Mouse (Mus musculus) kidney, postnatal 0 days (tissue): Measurements from ENCODE around the gene Tex21. TPM values are rescaled to one million over a fixed set of nuclear protein-coding genes. Genes with fewer than 3 reads are reported as not detected.
A peak's percentile ranks its signal among the peaks of the same experiment; 100 is the strongest.

Experiments
- ATAC-seq: fragments of 200-750 bp; cut with Nextera tagmentation; replicated peaks from 2 replicates; pipeline ENCODE4 v1.8.0; 2017; ENCODE audit warnings: low read depth, moderate number of reproducible peaks, moderate TSS enrichment, moderate library complexity; ENCODE audit not compliant: low FRiP score
- DNase-seq: peaks from one replicate; pipeline ENCODE4 v3.0.0-alpha.2; 2016; ENCODE audit warnings: low spot score
- H3K27ac ChIP-seq: fragments of 300-500 bp; sonication (generic); 2 replicates; pipeline ENCODE4 v1.5.1; 2014; ENCODE audit warnings: mild to moderate bottlenecking
- H3K27me3 ChIP-seq: fragments of 300-500 bp; sonication (generic); 2 replicates; pipeline ENCODE4 v1.6.1; 2014; ENCODE audit warnings: low read length, mixed read lengths; ENCODE audit not compliant: insufficient read depth
- H3K36me3 ChIP-seq: fragments of 300-500 bp; sonication (generic); 2 replicates; pipeline ENCODE4 v1.6.1; 2014; ENCODE audit warnings: low read length, mixed read lengths; ENCODE audit not compliant: insufficient read depth
- H3K4me1 ChIP-seq: fragments of 300-500 bp; sonication (generic); replicated peaks from 2 replicates; pipeline ENCODE4 v1.6.1; 2014; ENCODE audit warnings: antibody characterized with exemption, low read length, mixed read lengths; ENCODE audit not compliant: insufficient read depth
- H3K4me2 ChIP-seq: fragments of 300-500 bp; sonication (generic); 2 replicates; pipeline ENCODE4 v1.6.1; 2014; ENCODE audit warnings: mild to moderate bottlenecking, low read length, moderate library complexity, mixed read lengths
- H3K4me3 ChIP-seq: fragments of 300-500 bp; sonication (generic); replicated peaks from 2 replicates; pipeline ENCODE4 v1.5.1; 2014; ENCODE audit warnings: low read depth, low read length
- H3K9ac ChIP-seq: fragments of 300-500 bp; sonication (generic); 2 replicates; pipeline ENCODE4 v1.6.1; 2014; ENCODE audit warnings: low read depth, low read length
- H3K9me3 ChIP-seq: fragments of 300-500 bp; sonication (generic); replicated peaks from 2 replicates; pipeline ENCODE4 v1.6.1; 2016; ENCODE audit warnings: low read length, inconsistent platforms, mixed read lengths
- CTCF ChIP-seq: IDR thresholded peaks from 2 replicates; pipeline ENCODE4 v1.5.1; 2016; ENCODE audit warnings: antibody characterized with exemption, low read depth, mild to moderate bottlenecking, moderate library complexity
- WGBS: fragments of 180-500 bp; shearing (Covaris S2); extraction: QIAGEN DNeasy Blood & Tissue Kit; methylation state at CpG from one replicate; pipeline ENCODE4 v1.1.7; 2014; 5-methylcytosine and 5-hydroxymethylcytosine counted together
- polyA plus RNA-seq: library from polyadenylated mRNA; unstranded; fragments of >200 nt; fragmentation: Nextera tagmentation; extraction: Ambion mirVana; gene quantifications from 2 replicates; pipeline ENCODE4 v1.2.1, GENCODE M21; 2015

Gene Tex21
- polyA plus RNA-seq, 1 experiment from 2014 or later, result 0.08 TPM

DNA sequence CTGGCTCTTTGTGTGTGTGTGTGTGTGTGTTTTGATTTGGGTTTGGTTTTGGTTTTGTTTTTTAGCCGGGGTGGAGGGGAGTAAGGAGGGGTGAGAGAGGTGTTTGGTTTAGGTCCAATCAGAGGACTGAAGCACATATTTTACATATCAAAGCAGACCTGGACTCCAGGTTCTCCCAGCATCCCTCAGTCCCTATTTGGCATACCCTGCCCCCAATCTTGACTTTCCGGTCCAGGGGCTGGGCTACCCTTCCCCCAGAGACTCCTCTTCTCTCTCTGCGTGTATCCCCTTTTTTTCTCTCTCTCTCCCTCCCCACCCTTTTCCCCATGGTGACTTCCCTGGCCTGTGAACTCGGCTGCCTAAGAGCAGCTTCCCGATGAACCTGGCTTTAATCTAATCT is 31.4 kb downstream of the Tex21 start:
- WGBS, result 24% methylated on average over 5 of the region's 5 CpGs
- no peaks in the 10 kb centered on the region for H3K36me3 ChIP-seq

DNA sequence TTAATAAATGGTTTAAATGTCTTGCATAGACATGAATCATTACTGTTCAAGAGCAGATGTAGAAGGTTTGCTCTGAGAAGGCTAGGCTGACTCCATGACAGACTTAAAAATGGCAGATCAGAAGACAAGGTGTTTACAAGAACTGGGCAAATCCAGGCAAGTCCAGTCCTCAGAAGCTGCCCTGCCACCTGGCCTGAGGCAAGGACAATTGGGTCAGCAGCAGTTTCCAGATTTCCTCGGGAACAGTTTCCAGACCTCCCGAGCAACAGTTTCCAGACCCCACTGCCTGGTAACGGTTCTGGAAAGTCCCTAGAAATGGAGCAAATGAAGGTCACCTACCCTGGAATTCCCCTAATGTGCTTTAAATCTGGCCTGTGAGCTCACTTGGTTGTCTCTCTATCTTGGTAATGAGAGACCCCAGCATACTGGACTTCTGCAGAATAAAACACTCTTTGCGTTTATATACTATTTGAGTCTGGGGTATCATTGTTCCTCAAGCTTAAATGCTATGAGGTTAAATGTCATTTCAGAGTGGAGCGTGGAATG is 37.0 kb downstream of the Tex21 start:
- 94% methylated on average over 5 of the region's 5 CpGs for WGBS
- ATAC-seq, result no peak
- Histone ChIP-seq H3K4me2 (no peak overlapping the region), H3K27me3 (no peaks in the 10 kb centered on the region), H3K36me3 (no peaks in the 10 kb centered on the region), H3K9me3 (no peaks in the 10 kb centered on the region), H3K4me1 (no peaks in the 10 kb centered on the region), H3K4me3 (no peak overlapping the region), H3K27ac (no peak overlapping the region), H3K9ac (no peak overlapping the region)
- DNase-seq, result no peak
- TF ChIP-seq CTCF, result no peak

More for the DNA sequence above, 31.4 kb downstream of the Tex21 start:
- DNase-seq (no peak), ATAC-seq (no peak)
- TF ChIP-seq CTCF, result no peak
- Histone ChIP-seq H3K27me3 (no peaks in the 10 kb centered on the region), H3K4me2 (no peak overlapping the region), H3K9me3 (no peaks in the 10 kb centered on the region), H3K4me3 (no peak overlapping the region), H3K9ac (no peak overlapping the region), H3K27ac (no peak overlapping the region), H3K4me1 (no peaks in the 10 kb centered on the region)

DNA sequence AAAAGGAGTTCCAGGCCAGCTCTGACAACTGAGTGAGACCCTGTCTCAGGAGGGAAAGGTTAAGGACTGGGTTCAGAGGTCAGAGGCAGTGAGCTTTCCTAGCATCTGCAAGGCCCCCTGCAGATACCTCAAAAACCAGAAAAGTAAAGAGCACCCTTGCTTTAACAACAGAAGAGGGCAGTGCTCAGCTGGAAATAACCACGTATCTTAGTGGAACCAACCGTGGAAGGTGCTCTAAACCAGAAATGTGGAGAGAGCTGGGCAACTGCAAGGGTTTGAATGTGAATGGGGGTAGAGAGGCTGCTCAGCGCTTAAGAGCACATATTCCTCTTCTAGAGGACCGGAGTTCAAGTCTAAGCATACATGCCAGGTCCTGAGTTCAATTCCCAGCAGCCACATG is 46.2 kb downstream of the Tex21 start:
- WGBS, result 72% methylated on average over 4 of the region's 4 CpGs
- H3K9me3 ChIP-seq, result no peaks in the 10 kb centered on the region
- no peak overlapping the region for H3K4me2 ChIP-seq
- ATAC-seq (no peak), DNase-seq (no peak)
- no peak overlapping the region for H3K27ac ChIP-seq
- H3K4me3 ChIP-seq, result no peak overlapping the region
- H3K4me1 ChIP-seq, result no peaks in the 10 kb centered on the region
- H3K9ac ChIP-seq, result no peak overlapping the region
- TF ChIP-seq CTCF, result peak; percentile 32; the same call in 1 of the 2 replicates
- H3K27me3 ChIP-seq, result no peaks in the 10 kb centered on the region
- H3K36me3 ChIP-seq, result no peaks in the 10 kb centered on the region

DNA sequence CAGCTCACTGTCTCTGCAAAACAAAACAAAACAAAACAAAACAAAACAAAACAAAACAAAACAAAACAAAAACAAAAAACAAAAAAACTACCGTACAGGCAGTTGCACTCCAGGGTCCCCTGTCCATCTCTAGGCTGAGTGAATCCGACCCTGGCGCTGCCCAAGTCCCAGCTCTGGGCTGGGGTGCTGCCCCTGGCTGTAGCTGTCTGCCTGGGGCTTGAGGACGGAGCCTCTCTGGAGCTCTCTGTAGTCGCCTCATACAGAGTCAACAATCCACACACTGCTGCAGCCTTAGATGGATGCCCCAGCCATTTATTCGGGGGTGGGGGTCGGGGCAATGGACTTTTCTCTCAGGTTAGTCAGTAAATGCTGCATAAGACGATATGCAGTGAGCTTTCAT is 49.5 kb downstream of the Tex21 start:
- WGBS, result 48% methylated on average over 8 of the region's 8 CpGs
- Histone ChIP-seq H3K36me3 (no peaks in the 10 kb centered on the region), H3K9ac (no peak overlapping the region), H3K27ac (no peak overlapping the region), H3K27me3 (no peaks in the 10 kb centered on the region), H3K4me2 (peak overlapping the region; percentile 69), H3K4me1 (no peaks in the 10 kb centered on the region), H3K4me3 (no peak overlapping the region), H3K9me3 (no peaks in the 10 kb centered on the region)
- no peak for TF ChIP-seq CTCF
- ATAC-seq (no peak), DNase-seq (no peak)

DNA sequence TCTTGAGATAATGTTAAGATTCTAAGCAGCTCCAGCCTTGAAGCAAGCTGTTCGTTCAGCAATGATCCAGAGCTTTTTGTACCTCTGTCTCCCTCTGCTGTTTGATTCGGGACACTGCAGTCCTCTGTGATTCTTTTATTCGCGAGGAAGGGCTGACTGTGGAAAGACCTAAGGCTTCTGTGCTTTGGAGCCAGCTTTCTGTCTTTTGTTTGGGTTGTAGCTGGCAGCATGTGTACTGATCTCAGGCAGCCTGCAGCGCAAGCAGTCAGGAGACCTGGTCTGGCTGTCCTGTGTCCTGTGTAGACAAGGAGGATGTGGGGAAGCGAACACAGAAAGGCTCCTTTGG is 49.9 kb downstream of the Tex21 start:
- H3K4me3 ChIP-seq, result no peak overlapping the region; the same call in 1 of the 2 replicates
- H3K27ac ChIP-seq, result no peak overlapping the region
- 10% methylated on average over 6 of the region's 6 CpGs for WGBS
- ATAC-seq (peak; percentile 47; the same call in 1 of the 2 replicates), DNase-seq (peak; percentile 88)
- H3K36me3 ChIP-seq, result no peaks in the 10 kb centered on the region
- H3K27me3 ChIP-seq, result no peaks in the 10 kb centered on the region
- H3K4me1 ChIP-seq, result no peaks in the 10 kb centered on the region
- peak; percentile 88 for TF ChIP-seq CTCF
- no peak overlapping the region for H3K9ac ChIP-seq
- H3K4me2 ChIP-seq, result peak overlapping the region; percentile 69
- H3K9me3 ChIP-seq, result no peaks in the 10 kb centered on the region

DNA sequence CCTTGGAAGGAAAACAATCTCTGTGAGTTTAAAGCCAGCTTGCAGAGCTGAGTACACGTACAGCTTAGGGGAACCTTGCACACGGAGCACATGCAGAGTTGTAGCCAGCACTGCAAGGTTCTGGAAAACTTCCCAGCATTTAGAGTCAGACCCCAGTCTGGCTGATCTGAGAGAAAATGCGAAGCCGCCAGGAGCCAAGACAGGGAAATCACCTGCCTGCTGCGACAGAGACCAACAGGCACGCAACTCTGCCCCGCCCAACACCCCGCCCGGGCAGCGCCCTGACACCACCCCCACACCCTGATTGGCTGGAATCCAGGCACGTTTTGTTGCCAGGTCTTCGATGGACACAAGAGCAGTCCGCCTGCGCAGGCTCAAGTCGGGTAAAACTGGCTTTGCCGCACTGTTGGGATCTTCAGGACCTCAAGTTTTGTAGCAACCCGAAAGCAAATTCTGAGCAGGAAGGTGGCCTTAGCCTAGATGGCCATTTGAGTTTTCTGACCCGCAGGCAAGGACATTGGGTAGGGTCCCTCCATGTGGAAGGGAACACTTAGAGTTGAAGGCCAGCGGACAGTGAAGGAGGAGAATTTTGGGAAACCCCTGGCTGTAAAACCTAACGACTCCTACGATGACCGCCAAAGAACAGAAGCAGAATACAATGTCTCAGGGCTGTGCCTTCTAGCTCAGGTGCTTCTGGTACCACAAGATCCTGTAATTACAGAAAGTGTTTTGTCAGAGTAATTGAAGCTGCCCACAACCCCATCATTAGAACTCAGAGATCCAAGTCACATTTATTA is 50.4 kb downstream of the Tex21 start:
- Histone ChIP-seq H3K4me2 (peak overlapping the region; percentile 69), H3K36me3 (no peaks in the 10 kb centered on the region), H3K9ac (peak overlapping the region; percentile 25; the same call in 1 of the 2 replicates), H3K4me3 (peak overlapping the region; percentile 23), H3K9me3 (no peaks in the 10 kb centered on the region), H3K4me1 (no peaks in the 10 kb centered on the region), H3K27me3 (no peaks in the 10 kb centered on the region), H3K27ac (peak overlapping the region; percentile 51; the same call in 1 of the 2 replicates)
- under 1% methylated on average over 22 of the region's 22 CpGs for WGBS
- peak; percentile 87 for ATAC-seq
- DNase-seq, result peak; percentile 76
- TF ChIP-seq CTCF, result no peak
